Mouse (Mus musculus): ENCODE data around the gene Aym1. TPM values are rescaled to one million over a fixed set of nuclear protein-coding genes. Genes with fewer than 3 reads are reported as not detected.

Aym1 gene
- not detected in 2 replicates for polyA plus RNA-seq (2012; rRNA removed)

DNA sequence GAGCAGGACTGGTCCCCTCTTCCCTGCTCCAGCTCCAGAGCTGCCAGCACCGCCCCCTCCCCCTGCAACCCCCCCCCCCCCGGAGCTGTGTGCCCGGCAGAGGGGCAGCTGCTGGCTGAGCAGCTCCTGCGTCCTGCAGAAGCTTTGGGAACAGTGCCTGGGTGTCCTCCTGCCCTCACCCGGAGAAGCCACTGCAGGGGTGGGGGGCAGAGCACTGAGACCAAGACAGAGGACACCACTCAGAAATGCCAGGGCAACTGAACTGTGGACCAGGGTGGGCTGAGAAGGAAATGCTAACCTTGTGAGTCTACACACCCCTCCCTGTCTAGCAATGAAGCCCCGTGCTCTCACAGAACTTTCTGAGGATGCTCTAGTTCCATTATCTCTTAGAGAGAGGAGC lies at the start of gene Aym1:
Aym1 (plus strand) TSS at position 109 of the 400 bp plus-strand sequence.
- Histone ChIP-seq H3K27me3 (replicated peaks; ENCODE audit: control insufficient read depth, insufficient read depth, low read length) (no peaks in the 10 kb centered on the region), H3K36me3 (ENCODE audit: control insufficient read depth, insufficient read depth, low read length) (no peaks in the 10 kb centered on the region), H3K27ac (ENCODE audit: insufficient read depth, low read depth, low read length) (no peak within 1 kb of the TSS), H3K4me1 (ENCODE audit: control insufficient read depth, insufficient read depth, low read length) (no peaks in the 10 kb centered on the region), H3K4me3 (ENCODE audit: insufficient read depth, low read depth, low read length) (no peak within 1 kb of the TSS)
- no peak for DNase-seq
- TF ChIP-seq CTCF (conservative IDR thresholded peaks at IDR 0.05; ENCODE audit: insufficient read depth, insufficient read length, low read depth, low read length) (no peak), POLR2A (IDR thresholded peaks at IDR 0.05; ENCODE audit: low read depth, low read length) (no peak)
- 33% methylated on average over 4 of the region's 6 CpGs for WGBS

DNA sequence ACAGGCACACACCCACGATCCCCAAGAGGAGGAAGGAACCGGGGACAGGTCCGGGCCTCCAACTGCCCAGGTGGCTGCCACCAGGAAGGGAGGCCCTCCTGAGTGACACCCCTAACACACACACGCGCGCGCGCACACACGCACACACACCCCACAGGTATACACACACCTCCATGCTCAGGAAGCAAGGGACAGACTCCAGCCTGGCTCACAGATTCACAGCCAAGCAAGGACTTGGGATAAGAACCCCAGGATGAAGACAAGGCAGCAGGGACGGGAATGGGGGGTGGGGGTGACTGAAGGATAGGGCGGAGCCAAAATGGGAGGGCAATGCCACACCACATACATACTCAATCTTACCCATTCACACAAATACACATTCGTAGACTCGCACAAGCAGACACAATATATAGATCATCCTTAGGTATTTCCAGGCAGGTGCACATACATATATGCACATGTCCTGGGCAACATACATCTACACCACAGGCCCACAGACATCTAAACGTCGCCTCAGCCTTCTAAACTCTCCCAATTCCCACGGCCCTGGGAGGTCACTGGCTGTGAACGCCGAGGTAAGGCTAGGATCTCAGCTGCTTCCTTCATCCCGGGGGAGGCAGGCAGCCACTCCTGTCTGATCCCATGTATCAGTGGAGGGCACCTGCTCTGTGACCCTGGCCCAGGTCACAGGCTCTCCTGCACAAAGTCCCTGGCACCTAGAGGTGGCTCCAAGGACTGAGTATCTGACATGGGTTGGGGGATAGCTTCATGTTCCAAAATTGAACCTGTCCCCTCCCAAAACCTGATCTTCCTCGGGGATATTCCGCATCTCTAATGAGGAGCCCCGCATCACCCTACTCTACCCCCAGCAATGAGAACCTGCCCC lies 47.4 kb upstream of the Aym1 start:
- 63% methylated on average over 22 of the region's 22 CpGs for WGBS
- Histone ChIP-seq H3K4me1 (ENCODE audit: control insufficient read depth, insufficient read depth, low read length) (no peaks in the 10 kb centered on the region; the same call in 1 of the 2 replicates), H3K36me3 (ENCODE audit: control insufficient read depth, insufficient read depth, low read length) (no peaks in the 10 kb centered on the region), H3K27me3 (replicated peaks; ENCODE audit: control insufficient read depth, insufficient read depth, low read length) (no peaks in the 10 kb centered on the region), H3K4me3 (ENCODE audit: insufficient read depth, low read depth, low read length) (peak overlapping the region; percentile 55), H3K27ac (ENCODE audit: insufficient read depth, low read depth, low read length) (no peak overlapping the region)
- no peak for DNase-seq
- no peak for TF ChIP-seq POLR2A (IDR thresholded peaks at IDR 0.05; ENCODE audit: low read depth, low read length)
- no peak for TF ChIP-seq CTCF (conservative IDR thresholded peaks at IDR 0.05; ENCODE audit: insufficient read depth, insufficient read length, low read depth, low read length)

DNA sequence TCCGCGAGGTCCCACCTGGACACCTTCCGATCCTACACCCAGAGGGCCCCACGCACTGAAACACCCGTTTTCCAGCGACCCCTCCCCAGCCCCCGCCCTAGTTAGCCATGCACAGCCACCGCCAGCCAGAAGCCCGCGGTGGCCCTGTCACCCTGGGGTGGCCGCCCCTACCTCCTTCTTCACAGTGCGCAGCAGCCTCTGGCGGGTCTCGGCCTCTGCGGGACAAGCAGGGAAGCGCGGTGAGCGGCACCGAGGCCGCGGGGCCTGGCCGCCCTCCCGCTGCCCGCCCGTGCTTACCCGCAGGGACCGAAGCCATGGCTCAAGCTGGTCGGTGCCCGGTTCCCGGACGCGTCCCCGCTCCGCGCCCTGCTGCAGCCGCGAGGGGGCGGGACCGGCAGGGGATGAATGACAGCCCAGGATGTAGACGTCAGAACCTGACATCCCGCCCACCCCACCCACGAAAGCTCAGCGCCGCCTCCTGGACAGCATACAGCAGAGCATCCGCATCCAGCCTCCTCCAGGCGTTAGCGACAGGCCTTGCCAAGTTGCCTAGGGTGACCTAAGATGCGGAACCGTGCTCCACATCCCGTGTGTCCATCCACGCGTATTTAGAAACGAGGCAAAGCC lies 46.6 kb upstream of the Aym1 start, which contains the start of gene Sgsm1:
Sgsm1 (minus strand) TSS at position 410 of the 627 bp plus-strand sequence.
- H3K4me1 ChIP-seq (ENCODE audit: control insufficient read depth, insufficient read depth, low read length): no peaks in the 10 kb centered on the region; the same call in 1 of the 2 replicates
- no peak; the same call in 1 of the 2 replicates for TF ChIP-seq CTCF (conservative IDR thresholded peaks at IDR 0.05; ENCODE audit: insufficient read depth, insufficient read length, low read depth, low read length)
- TF ChIP-seq POLR2A (IDR thresholded peaks at IDR 0.05; ENCODE audit: low read depth, low read length): no peak
- H3K27me3 ChIP-seq (replicated peaks; ENCODE audit: control insufficient read depth, insufficient read depth, low read length): no peaks in the 10 kb centered on the region
- no peaks in the 10 kb centered on the region for H3K36me3 ChIP-seq (ENCODE audit: control insufficient read depth, insufficient read depth, low read length)
- H3K4me3 ChIP-seq (ENCODE audit: insufficient read depth, low read depth, low read length): peak within 1 kb of the TSS; percentile 55
- 3% methylated on average over 53 of the region's 53 CpGs for WGBS
- DNase-seq: peak; percentile 80
- no peak within 1 kb of the TSS for H3K27ac ChIP-seq (ENCODE audit: insufficient read depth, low read depth, low read length)

DNA sequence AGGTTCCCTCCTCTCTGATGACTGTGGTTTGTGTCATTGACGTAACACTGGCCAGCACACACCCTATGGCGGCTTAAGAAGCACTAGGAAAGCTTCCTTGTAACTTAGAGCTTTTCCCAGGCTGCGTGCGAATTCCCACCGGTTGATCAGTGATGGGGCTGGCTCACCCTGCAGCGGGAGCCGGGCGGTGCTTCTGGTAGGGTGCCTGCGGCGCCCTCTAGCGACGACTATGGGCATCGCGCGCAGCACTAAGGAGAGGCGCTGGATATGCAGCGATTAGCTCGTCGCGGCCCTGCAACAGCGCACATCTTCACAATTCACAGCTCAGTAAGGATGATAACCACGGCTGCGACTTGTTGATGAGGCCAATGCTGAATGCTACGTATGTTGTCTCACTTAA lies 43.1 kb upstream of the Aym1 start:
- TF ChIP-seq CTCF (conservative IDR thresholded peaks at IDR 0.05; ENCODE audit: insufficient read depth, insufficient read length, low read depth, low read length) (peak; percentile 60; the same call in 1 of the 2 replicates), POLR2A (IDR thresholded peaks at IDR 0.05; ENCODE audit: low read depth, low read length) (no peak)
- 5% methylated on average over 24 of the region's 24 CpGs for WGBS
- DNase-seq: peak; percentile 69

DNA sequence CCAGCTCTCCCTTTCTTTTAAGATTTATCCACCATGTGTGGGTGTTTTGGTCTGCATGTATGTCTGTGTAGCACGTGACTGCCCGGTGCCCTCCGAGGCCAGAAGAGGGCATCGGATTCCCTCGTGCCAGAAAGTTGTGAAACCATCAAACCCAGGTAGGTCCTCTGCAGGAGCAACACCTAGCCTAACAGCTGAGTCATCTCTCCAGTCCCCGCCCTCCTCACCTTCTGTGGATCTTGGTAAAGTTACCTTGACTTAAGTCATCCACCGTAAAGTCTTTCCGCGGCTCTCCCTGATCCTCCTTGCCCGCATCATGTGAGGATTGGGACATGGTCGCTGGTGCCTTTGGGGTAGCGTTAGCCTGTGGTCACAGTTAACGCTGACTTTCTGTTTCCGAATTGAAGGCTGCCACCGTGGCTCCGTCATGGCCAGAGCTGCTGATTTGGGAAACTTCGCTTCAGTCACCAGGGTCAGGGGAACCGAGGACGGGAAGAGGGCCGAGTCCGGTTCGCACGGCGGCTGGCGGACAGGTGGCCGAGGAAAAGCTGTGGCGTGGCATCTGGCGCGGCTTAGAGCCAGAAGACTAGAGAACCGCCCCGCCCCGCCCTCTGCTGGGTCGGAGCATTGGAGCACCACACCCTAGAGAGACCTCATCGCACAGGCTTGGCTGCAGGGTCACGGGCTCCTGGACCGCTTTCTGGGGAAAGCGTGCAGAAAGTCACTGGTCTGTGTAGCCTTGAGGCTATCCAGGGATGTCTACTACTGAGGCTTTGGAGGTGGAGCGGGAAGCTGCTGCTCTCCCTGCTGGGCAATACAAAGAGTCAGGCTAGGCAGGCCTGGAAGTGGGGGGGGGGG lies 33.1 kb upstream of the Aym1 start:
- H3K36me3 ChIP-seq (ENCODE audit: control insufficient read depth, insufficient read depth, low read length): no peaks in the 10 kb centered on the region
- no peak for TF ChIP-seq POLR2A (IDR thresholded peaks at IDR 0.05; ENCODE audit: low read depth, low read length)
- no peak for TF ChIP-seq CTCF (conservative IDR thresholded peaks at IDR 0.05; ENCODE audit: insufficient read depth, insufficient read length, low read depth, low read length)
- DNase-seq: peak; percentile 19
- H3K4me1 ChIP-seq (ENCODE audit: control insufficient read depth, insufficient read depth, low read length): no peaks in the 10 kb centered on the region
- H3K27me3 ChIP-seq (replicated peaks; ENCODE audit: control insufficient read depth, insufficient read depth, low read length): no peaks in the 10 kb centered on the region
- no peak overlapping the region for H3K27ac ChIP-seq (ENCODE audit: insufficient read depth, low read depth, low read length)
- WGBS: 4% methylated on average over 38 of the region's 38 CpGs
- peak overlapping the region; percentile 29 for H3K4me3 ChIP-seq (ENCODE audit: insufficient read depth, low read depth, low read length)

More for the DNA sequence above, 43.1 kb upstream of the Aym1 start:
- Histone ChIP-seq H3K27me3 (replicated peaks; ENCODE audit: control insufficient read depth, insufficient read depth, low read length) (no peaks in the 10 kb centered on the region), H3K36me3 (ENCODE audit: control insufficient read depth, insufficient read depth, low read length) (no peaks in the 10 kb centered on the region), H3K27ac (ENCODE audit: insufficient read depth, low read depth, low read length) (no peak overlapping the region), H3K4me3 (ENCODE audit: insufficient read depth, low read depth, low read length) (no peak overlapping the region), H3K4me1 (ENCODE audit: control insufficient read depth, insufficient read depth, low read length) (no peaks in the 10 kb centered on the region)

DNA sequence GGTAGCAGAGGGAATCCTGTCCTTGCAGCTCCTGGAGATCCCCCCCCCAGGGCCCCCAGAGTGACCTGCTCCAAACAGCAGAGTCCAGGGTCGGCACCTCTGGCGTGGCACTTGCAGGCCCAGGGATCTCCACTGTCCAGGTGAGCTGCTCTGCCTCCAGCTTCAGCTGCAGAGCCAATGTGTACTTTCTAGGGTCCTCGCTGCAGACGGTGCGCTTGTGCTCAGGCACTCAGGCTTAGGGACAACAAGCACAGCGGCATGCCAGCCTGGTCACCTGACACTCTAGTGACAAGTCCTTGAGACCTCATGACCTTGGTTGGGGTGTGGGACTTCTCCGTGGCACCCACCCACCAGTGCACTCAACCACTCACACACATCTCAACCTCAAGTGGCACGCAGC lies 27.6 kb upstream of the Aym1 start:
- DNase-seq: no peak
- Histone ChIP-seq H3K4me1 (ENCODE audit: control insufficient read depth, insufficient read depth, low read length) (no peaks in the 10 kb centered on the region), H3K36me3 (ENCODE audit: control insufficient read depth, insufficient read depth, low read length) (no peaks in the 10 kb centered on the region), H3K4me3 (ENCODE audit: insufficient read depth, low read depth, low read length) (no peak overlapping the region), H3K27ac (ENCODE audit: insufficient read depth, low read depth, low read length) (no peak overlapping the region), H3K27me3 (replicated peaks; ENCODE audit: control insufficient read depth, insufficient read depth, low read length) (no peaks in the 10 kb centered on the region; the same call in 1 of the 2 replicates)
- no peak for TF ChIP-seq CTCF (conservative IDR thresholded peaks at IDR 0.05; ENCODE audit: insufficient read depth, insufficient read length, low read depth, low read length)
- no peak for TF ChIP-seq POLR2A (IDR thresholded peaks at IDR 0.05; ENCODE audit: low read depth, low read length)
- WGBS: 91% methylated on average over 8 of the region's 8 CpGs
